ENCODE assay signal across 9 mouse cellular contexts in the genomic region with DNA sequence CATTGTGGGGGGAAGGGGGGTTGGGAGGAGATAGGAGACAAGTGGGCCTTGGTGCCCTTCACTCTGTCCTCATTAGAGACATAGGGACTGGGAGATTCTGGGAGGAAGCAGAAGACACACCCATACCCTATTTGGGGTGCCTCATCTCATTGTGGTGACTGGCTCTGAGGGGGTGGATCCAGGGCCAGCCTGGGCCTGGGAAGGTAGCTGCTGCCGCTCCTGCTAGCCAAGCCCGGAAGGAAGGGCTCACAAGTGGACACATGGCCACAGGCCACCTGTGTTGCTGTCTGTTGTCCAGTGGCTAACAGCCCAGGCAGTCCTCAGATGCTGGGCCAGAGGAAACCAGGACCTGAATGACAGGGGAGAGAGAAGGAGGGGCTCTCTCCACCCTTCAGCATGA. TPM values are rescaled to one million over a fixed set of nuclear protein-coding genes. Genes with fewer than 3 reads are reported as not detected.
DNase-seq lines count a peak whose midpoint lies in the region; ATAC-seq and TF ChIP-seq lines count a peak whose summit lies in the region.
"Had no signal": no experiment of that assay in that cellular context is flagged by ENCODE, and none has a peak within 500 bp of the region (broad histone marks: within the 10 kb centered on the region; RNA-seq: fewer than 3 reads in every experiment).

No protein-coding gene starts in this region.

- H3K36me3 ChIP-seq in forebrain, embryonic 10.5 days (replicated peaks) = peaks cover 24% of the 10 kb centered on the region
- no peaks in the 10 kb centered on the region for H3K36me3 ChIP-seq in forebrain, postnatal 0 days (ENCODE audit: insufficient read depth)
- peaks cover 26% of the 10 kb centered on the region for H3K36me3 ChIP-seq in limb, embryonic 12.5 days

- DNase-seq in forebrain, embryonic 10.5 days (ENCODE audit: extremely low spot score, low spot score) = no peak
- DNase-seq in forebrain, postnatal 0 days = no peak
- DNase-seq in ES-CJ7 (ENCODE audit: low read depth, low spot score) = peak; percentile 25
- peak; percentile 36 to 39 for DNase-seq in thymus, postnatal 36 days
- DNase-seq in left cerebral cortex, adult 8-10 months (ENCODE audit: low spot score in 2 of 2) = no peak
- no peak for DNase-seq in T-cell, adult 2 months (ENCODE audit: low spot score)

- 50% methylated on average over 2 of the region's 2 CpGs for WGBS in forebrain, embryonic 10.5 days
- 45% methylated on average over 2 of the region's 2 CpGs for WGBS in forebrain, postnatal 0 days
- 21% methylated on average over 2 of the region's 2 CpGs for WGBS in limb, embryonic 12.5 days

- ATAC-seq in forebrain, postnatal 0 days = no peak
- 0 out of 2 replicates have a peak, but pooled peaks have one; percentile 8 for ATAC-seq in granulocyte monocyte progenitor cell, adult 5-6 weeks (replicated peaks; ENCODE audit: poor library complexity, severe bottlenecking)
- no peak for ATAC-seq in limb, embryonic 12.5 days (ENCODE audit: insufficient number of reproducible peaks, insufficient read depth, low FRiP score, low TSS enrichment, low read depth)

- H3K9me3 ChIP-seq in forebrain, embryonic 10.5 days = no peaks in the 10 kb centered on the region
- H3K9me3 ChIP-seq in forebrain, postnatal 0 days (ENCODE audit: low read length) = no peaks in the 10 kb centered on the region
- H3K9me3 ChIP-seq in limb, embryonic 12.5 days = no peaks in the 10 kb centered on the region

- peaks cover 34% of the 10 kb centered on the region for H3K27me3 ChIP-seq in forebrain, embryonic 10.5 days (ENCODE audit: poor library complexity, severe bottlenecking)
- H3K27me3 ChIP-seq in forebrain, postnatal 0 days (ENCODE audit: insufficient read depth, low read length) = no peaks in the 10 kb centered on the region; the same call in 1 of the 2 replicates
- H3K27me3 ChIP-seq in limb, embryonic 12.5 days = no peaks in the 10 kb centered on the region

- H3K4me3 ChIP-seq in forebrain, embryonic 10.5 days = peak overlapping the region; percentile 39
- H3K4me3 ChIP-seq in forebrain, postnatal 0 days (ENCODE audit: low read depth, low read length) = no peak overlapping the region
- H3K4me3 ChIP-seq in limb, embryonic 12.5 days (replicated peaks) = peak overlapping the region; percentile 8

- H3K27ac ChIP-seq in forebrain, embryonic 10.5 days = peak overlapping the region; percentile 90
- no peak overlapping the region for H3K27ac ChIP-seq in forebrain, postnatal 0 days (ENCODE audit: low read depth, low read length)
- peak overlapping the region; percentile 96 for H3K27ac ChIP-seq in limb, embryonic 12.5 days

- H3K9ac ChIP-seq in forebrain, postnatal 0 days = no peak overlapping the region
- no peak overlapping the region; the same call in 1 of the 2 replicates for H3K9ac ChIP-seq in limb, embryonic 12.5 days (replicated peaks)

- peaks cover 89% of the 10 kb centered on the region for H3K4me1 ChIP-seq in forebrain, embryonic 10.5 days
- no peaks in the 10 kb centered on the region for H3K4me1 ChIP-seq in forebrain, postnatal 0 days (ENCODE audit: insufficient read depth)
- peaks cover 75% of the 10 kb centered on the region for H3K4me1 ChIP-seq in limb, embryonic 12.5 days (replicated peaks)

- H3K4me2 ChIP-seq in forebrain, postnatal 0 days (ENCODE audit: low read depth) = no peak overlapping the region
- H3K4me2 ChIP-seq in limb, embryonic 12.5 days = peak overlapping the region; percentile 84

- TF ChIP-seq CTCF in forebrain, postnatal 0 days (IDR thresholded peaks at IDR 0.05; ENCODE audit: low read depth) = no peak

RNA-seq across cellular contexts. Expression of gene Fhl3, which starts 2.9 kb away (rescaled TPM):
- 5.5 and 8.7 TPM in 2 replicates for polyA plus RNA-seq in forebrain, embryonic 10.5 days (2016; fragmentation: Nextera tagmentation; extraction: Ambion mirVana)
- total RNA-seq in forebrain, postnatal 0 days (2014; rRNA removed) = 2.5 and 3.0 TPM in 2 replicates
- 1.4 and 2.0 TPM in 2 replicates for polyA plus RNA-seq in forebrain, postnatal 0 days (2015; fragmentation: Nextera tagmentation; extraction: Ambion mirVana)
- total RNA-seq in granulocyte monocyte progenitor cell, adult 5-6 weeks (2014; fragmentation: Nextera tagmentation) = 10.4 and 16.6 TPM in 2 replicates
- total RNA-seq in granulocyte monocyte progenitor cell, adult 5-6 weeks (2017) = 5.0 and 6.1 TPM in 2 replicates
- 7.3 and 10.9 TPM in 2 replicates for polyA plus RNA-seq in limb, embryonic 12.5 days (2016; fragmentation: Nextera tagmentation; extraction: Ambion mirVana)
- 1 to 10 TPM; 1.4 to 3.1 (median 1.7) TPM for total RNA-seq in left cerebral cortex, adult 8-10 months (2022)

RNA-seq across cellular contexts. Expression of gene Utp11, which starts 10.0 kb away (rescaled TPM):
- polyA plus RNA-seq in forebrain, embryonic 10.5 days (2016; fragmentation: Nextera tagmentation; extraction: Ambion mirVana) = 63.0 and 65.9 TPM in 2 replicates
- 14.2 and 16.2 TPM in 2 replicates for total RNA-seq in forebrain, postnatal 0 days (2014; rRNA removed)
- polyA plus RNA-seq in forebrain, postnatal 0 days (2015; fragmentation: Nextera tagmentation; extraction: Ambion mirVana) = 30.9 and 33.0 TPM in 2 replicates
- 57.1 and 62.4 TPM in 2 replicates for total RNA-seq in granulocyte monocyte progenitor cell, adult 5-6 weeks (2014; fragmentation: Nextera tagmentation)
- 81.6 and 86.4 TPM in 2 replicates for total RNA-seq in granulocyte monocyte progenitor cell, adult 5-6 weeks (2017)
- 82.6 and 86.4 TPM in 2 replicates for polyA plus RNA-seq in limb, embryonic 12.5 days (2016; fragmentation: Nextera tagmentation; extraction: Ambion mirVana)
- total RNA-seq in left cerebral cortex, adult 8-10 months (2022) = 10 to 100 TPM; 13.2 to 16.9 (median 16.3) TPM

RNA-seq across cellular contexts. Expression of gene Sf3a3, which starts 11.2 kb away (rescaled TPM):
- 260 and 269 TPM in 2 replicates for polyA plus RNA-seq in forebrain, embryonic 10.5 days (2016; fragmentation: Nextera tagmentation; extraction: Ambion mirVana)
- total RNA-seq in forebrain, postnatal 0 days (2014; rRNA removed) = 46.3 and 54.4 TPM in 2 replicates
- 68.3 and 84.1 TPM in 2 replicates for polyA plus RNA-seq in forebrain, postnatal 0 days (2015; fragmentation: Nextera tagmentation; extraction: Ambion mirVana)
- 90.7 and 105 TPM in 2 replicates for total RNA-seq in granulocyte monocyte progenitor cell, adult 5-6 weeks (2014; fragmentation: Nextera tagmentation)
- 167 and 170 TPM in 2 replicates for total RNA-seq in granulocyte monocyte progenitor cell, adult 5-6 weeks (2017)
- 221 and 223 TPM in 2 replicates for polyA plus RNA-seq in limb, embryonic 12.5 days (2016; fragmentation: Nextera tagmentation; extraction: Ambion mirVana)
- 10 to 100 TPM; 32.4 to 39.9 (median 35.4) TPM for total RNA-seq in left cerebral cortex, adult 8-10 months (2022)

RNA-seq across cellular contexts. Expression of gene Inpp5b, which starts 38.2 kb away (rescaled TPM):
- polyA plus RNA-seq in forebrain, embryonic 10.5 days (2016; fragmentation: Nextera tagmentation; extraction: Ambion mirVana) = 28.8 and 29.4 TPM in 2 replicates
- total RNA-seq in forebrain, postnatal 0 days (2014; rRNA removed) = 17.9 and 21.7 TPM in 2 replicates
- 8.0 and 11.2 TPM in 2 replicates for polyA plus RNA-seq in forebrain, postnatal 0 days (2015; fragmentation: Nextera tagmentation; extraction: Ambion mirVana)
- 31.5 and 52.6 TPM in 2 replicates for total RNA-seq in granulocyte monocyte progenitor cell, adult 5-6 weeks (2014; fragmentation: Nextera tagmentation)
- 21.1 and 24.6 TPM in 2 replicates for total RNA-seq in granulocyte monocyte progenitor cell, adult 5-6 weeks (2017)
- 23.8 and 25.0 TPM in 2 replicates for polyA plus RNA-seq in limb, embryonic 12.5 days (2016; fragmentation: Nextera tagmentation; extraction: Ambion mirVana)
- 10 to 100 TPM; 37.0 to 47.9 (median 44.4) TPM for total RNA-seq in left cerebral cortex, adult 8-10 months (2022)

RNA-seq across cellular contexts. Expression of gene Pou3f1, which starts 46.8 kb away (rescaled TPM):
- 2.7 and 3.0 TPM in 2 replicates for polyA plus RNA-seq in forebrain, embryonic 10.5 days (2016; fragmentation: Nextera tagmentation; extraction: Ambion mirVana)
- 19.7 and 30.5 TPM in 2 replicates for total RNA-seq in forebrain, postnatal 0 days (2014; rRNA removed)
- 20.2 and 31.1 TPM in 2 replicates for polyA plus RNA-seq in forebrain, postnatal 0 days (2015; fragmentation: Nextera tagmentation; extraction: Ambion mirVana)
- total RNA-seq in granulocyte monocyte progenitor cell, adult 5-6 weeks (2014; fragmentation: Nextera tagmentation) = not detected in 2 replicates
- total RNA-seq in granulocyte monocyte progenitor cell, adult 5-6 weeks (2017) = not detected in 2 replicates
- polyA plus RNA-seq in limb, embryonic 12.5 days (2016; fragmentation: Nextera tagmentation; extraction: Ambion mirVana) = 1.0 and 1.2 TPM in 2 replicates
- 10 to 100 TPM; 15.9 to 20.5 (median 18.3) TPM for total RNA-seq in left cerebral cortex, adult 8-10 months (2022)
- total RNA-seq: hematopoietic stem cell, adult 5-6 weeks had no signal

Comparison
In these comparisons a context has a peak if more than half of its experiments do, and no peak if none do; other contexts are left out.
1. DNase-seq: peak in ES-CJ7 (single experiment) and thymus, postnatal 36 days (2 of 2); none in forebrain, embryonic 10.5 days (single experiment), forebrain, postnatal 0 days (single experiment), left cerebral cortex, adult 8-10 months (0 of 2) and T-cell, adult 2 months (single experiment).